Mouse (Mus musculus): ENCODE results near the gene Cenpm.
"Not testable (repeated sequence)": the region's sequence is repeated elsewhere in the genome, so short reads cannot be mapped to it uniquely, and the experiment has no call there.

Cenpm gene

GRCm38 (mm10) chr15:82244115-82244804 lies at the start of gene Cenpm:
Gene Cenpm (minus strand): TSS chr15:82244748.
- DNase-seq, result peak; percentile 82 to 86

- no peak for DNase-seq
Observed at GRCm38 (mm10) chr15:82294059-82294458, 49.5 kb upstream of the Cenpm start.

- no peak for DNase-seq
Observed at GRCm38 (mm10) chr15:82293271-82293711, 48.7 kb upstream of the Cenpm start.

- DNase-seq, result no peak
Observed at GRCm38 (mm10) chr15:82292851-82293250, 48.3 kb upstream of the Cenpm start.

- DNase-seq, result no peak
Observed at GRCm38 (mm10) chr15:82290252-82290651, 45.7 kb upstream of the Cenpm start.

GRCm38 (mm10) chr15:82286157-82286556 lies 41.6 kb upstream of the Cenpm start:
- no peak for DNase-seq

GRCm38 (mm10) chr15:82280638-82281037 lies 36.1 kb upstream of the Cenpm start:
- no peak for DNase-seq

- no peak for DNase-seq
Observed at GRCm38 (mm10) chr15:82277591-82277990, 33.0 kb upstream of the Cenpm start.

GRCm38 (mm10) chr15:82274927-82275901 lies 30.7 kb upstream of the Cenpm start:
- DNase-seq, result no peak

GRCm38 (mm10) chr15:82274593-82274926 lies 30.0 kb upstream of the Cenpm start, which contains the start of gene Sept3:
Gene Sept3 (plus strand): TSS chr15:82274893.
- no peak for DNase-seq

- no peak for DNase-seq
Observed at GRCm38 (mm10) chr15:82272295-82272694, 27.7 kb upstream of the Cenpm start.

- DNase-seq, result no peak
Observed at GRCm38 (mm10) chr15:82271201-82271600, 26.7 kb upstream of the Cenpm start.

- no peak for DNase-seq
Observed at GRCm38 (mm10) chr15:82268783-82269182, 24.2 kb upstream of the Cenpm start.

- DNase-seq, result no peak
Observed at GRCm38 (mm10) chr15:82268185-82268584, 23.6 kb upstream of the Cenpm start.

- peak in 1 of 2 experiments; percentile 25 for DNase-seq
Observed at GRCm38 (mm10) chr15:82266356-82266755, 21.8 kb upstream of the Cenpm start.

- DNase-seq, result peak; percentile 43 to 44
Observed at GRCm38 (mm10) chr15:82259510-82259909, 15.0 kb upstream of the Cenpm start.

- DNase-seq, result no peak
Observed at GRCm38 (mm10) chr15:82255944-82256383, 11.4 kb upstream of the Cenpm start.

- DNase-seq, result no peak
Observed at GRCm38 (mm10) chr15:82255248-82255647, 10.7 kb upstream of the Cenpm start.

GRCm38 (mm10) chr15:82252097-82252496 lies 7.5 kb upstream of the Cenpm start, which contains the start of gene 1500009C09Rik:
Gene 1500009C09Rik (plus strand): TSS chr15:82252397.
- no peak for DNase-seq

GRCm38 (mm10) chr15:82251579-82251978 lies 7.0 kb upstream of the Cenpm start:
- DNase-seq, result no peak

- DNase-seq, result no peak
Observed at GRCm38 (mm10) chr15:82247131-82247776, 2.7 kb upstream of the Cenpm start.

- not testable (repeated sequence) for DNase-seq
Observed at GRCm38 (mm10) chr15:82244805-82245161, 235 bp upstream of the Cenpm start.

GRCm38 (mm10) chr15:82243742-82244114 lies 820 bp downstream of the Cenpm start:
- no peak for DNase-seq

All from thymus, adult 18-20 months (tissue).